Mouse (Mus musculus) macrophage (primary cell): ENCODE data around the gene Ms4a6c. TPM values are rescaled to one million over a fixed set of nuclear protein-coding genes. Genes with fewer than 3 reads are reported as not detected.
"Not testable (repeated sequence)": the region's sequence is repeated elsewhere in the genome, so short reads cannot be mapped to it uniquely, and the experiment has no call there.

ENCODE experiments used
- H3K27ac ChIP-seq: fragments of 350-480 bp; formaldehyde crosslinking; 2 replicates; pipeline ENCODE4 v1.9.0; 2021
- H3K36me3 ChIP-seq: fragments of 350-480 bp; formaldehyde crosslinking; 2 replicates; pipeline ENCODE4 v1.9.0; 2021; ENCODE audit errors: inconsistent target
- H3K4me3 ChIP-seq: fragments of 350-480 bp; formaldehyde crosslinking; 2 replicates; pipeline ENCODE4 v1.9.0; 2021; ENCODE audit errors: inconsistent target
- H3K79me2 ChIP-seq: fragments of 350-480 bp; formaldehyde crosslinking; 2 replicates; pipeline ENCODE4 v1.9.0; 2021; ENCODE audit errors: inconsistent target
- WGBS: methylation state at CpG from one replicate; pipeline ENCODE4 v1.1.7; 2026; ENCODE audit warnings: inconsistent platforms; ENCODE audit not compliant: missing documents; 5-methylcytosine and 5-hydroxymethylcytosine counted together
- polyA plus RNA-seq: library from polyadenylated mRNA; stranded (reverse); fragments of 250-400 nt; gene quantifications from 3 replicates; pipeline ENCODE4 v1.2.4, GENCODE M21; 2018; ENCODE audit warnings: inconsistent platforms
- total RNA-seq, 78 experiments: library from RNA; depleted of rRNA; stranded (reverse); fragments of 250-400 nt; gene quantifications; 1 replicate in 9 of 78; 2 replicates in 24 of 78; 3 replicates in 43 of 78; 4 replicates in 2 of 78; pipeline ENCODE4 v1.2.4; 2018; ENCODE audit warnings: inconsistent platforms in 56 of 78

Ms4a6c gene
- total RNA-seq (2018; cell fraction: chromatin; rRNA removed) = 100 to 1,000 TPM in 23 of 26 experiments, 10 to 100 TPM in 3; 89.1 to 739 (median 400) TPM
- total RNA-seq (2018; cell fraction: cytosol; rRNA removed) = 1,000 to 10,000 TPM in 12 of 26 experiments, 100 to 1,000 TPM in 14; 423 to 1,309 (median 781) TPM
- 100 to 1,000 TPM; 190 to 948 (median 542) TPM for total RNA-seq (2018; cell fraction: nucleus; rRNA removed)
- polyA plus RNA-seq = 546 to 786 TPM (median 561 TPM) in 3 replicates

- H3K4me3 ChIP-seq = peak within 1 kb of the TSS; percentile 62
- H3K36me3 ChIP-seq = not testable (repeated sequence)
- whole genome bisulfite sequencing = 2% methylated on average over 4 of the region's 4 CpGs
- H3K79me2 ChIP-seq = peaks cover 49% of the 10 kb centered on the region
- H3K27ac ChIP-seq = peak within 1 kb of the TSS; percentile 96
Measured at GRCm38 (mm10) chr19:11469215-11469614, at the start of gene Ms4a6c. Ms4a6c (plus strand) TSS chr19:11469366.

DNA sequence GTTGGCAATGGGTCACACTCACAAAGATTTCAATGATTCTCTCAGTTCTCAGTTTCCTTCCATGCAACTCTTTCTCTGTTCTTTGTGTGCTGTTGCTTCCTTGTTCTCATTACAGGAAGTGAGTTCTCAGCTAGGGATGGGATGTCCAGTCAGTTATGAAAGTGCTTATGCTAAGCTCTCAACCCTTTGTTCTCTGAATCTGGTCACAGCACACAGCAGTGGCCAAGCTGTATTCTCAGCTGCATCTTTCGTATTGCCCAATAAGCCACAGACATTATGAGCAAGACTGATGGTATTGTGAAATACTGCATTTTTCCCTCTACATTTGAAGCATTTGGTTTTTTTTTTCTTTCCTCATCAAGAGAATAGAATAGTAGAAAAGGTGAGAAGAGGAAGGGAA is 38.0 kb upstream of the Ms4a6c start:
- WGBS = 0% methylated on average over 1 of the region's 1 CpGs
- H3K27ac ChIP-seq = peak overlapping the region; percentile 86
- H3K79me2 ChIP-seq, H3K4me3 ChIP-seq, H3K36me3 ChIP-seq: not testable (repeated sequence)

- Histone ChIP-seq H3K4me3 (no peak overlapping the region), H3K27ac (no peak overlapping the region), H3K79me2 (no peaks in the 10 kb centered on the region), H3K36me3 (no peaks in the 10 kb centered on the region)
- WGBS = 91% methylated on average over 4 of the region's 4 CpGs
Measured at GRCm38 (mm10) chr19:11435058-11435834, 33.9 kb upstream of the Ms4a6c start.

- Histone ChIP-seq H3K4me3 (no peak within 1 kb of the TSS), H3K27ac (no peak within 1 kb of the TSS), H3K36me3 (no peaks in the 10 kb centered on the region), H3K79me2 (no peaks in the 10 kb centered on the region)
Measured at GRCm38 (mm10) chr19:11443338-11443737, 25.8 kb upstream of the Ms4a6c start, which contains the start of gene Ms4a4b. Ms4a4b (plus strand) TSS chr19:11443553.

DNA sequence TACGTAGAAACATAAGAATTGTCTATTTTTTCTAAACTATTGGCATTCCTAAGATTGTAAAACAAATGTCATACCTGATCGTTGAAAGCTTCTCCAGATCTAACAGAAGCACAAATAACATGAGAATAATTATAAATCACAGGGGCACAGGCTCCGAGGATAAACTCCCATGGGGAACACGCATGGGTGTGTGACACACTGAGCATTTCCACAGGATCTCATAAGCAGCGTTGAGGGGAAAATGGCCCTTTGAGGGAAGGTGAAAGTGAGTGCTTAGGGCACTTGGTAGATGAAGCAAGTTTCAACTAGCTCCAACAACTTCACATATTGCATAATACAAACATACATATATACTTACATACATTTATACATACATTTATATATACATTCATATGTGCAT is 25.2 kb upstream of the Ms4a6c start:
- H3K79me2 ChIP-seq = no peaks in the 10 kb centered on the region
- H3K4me3 ChIP-seq = no peak overlapping the region
- H3K36me3 ChIP-seq = no peaks in the 10 kb centered on the region
- no peak overlapping the region for H3K27ac ChIP-seq
- 92% methylated on average over 5 of the region's 5 CpGs for WGBS

DNA sequence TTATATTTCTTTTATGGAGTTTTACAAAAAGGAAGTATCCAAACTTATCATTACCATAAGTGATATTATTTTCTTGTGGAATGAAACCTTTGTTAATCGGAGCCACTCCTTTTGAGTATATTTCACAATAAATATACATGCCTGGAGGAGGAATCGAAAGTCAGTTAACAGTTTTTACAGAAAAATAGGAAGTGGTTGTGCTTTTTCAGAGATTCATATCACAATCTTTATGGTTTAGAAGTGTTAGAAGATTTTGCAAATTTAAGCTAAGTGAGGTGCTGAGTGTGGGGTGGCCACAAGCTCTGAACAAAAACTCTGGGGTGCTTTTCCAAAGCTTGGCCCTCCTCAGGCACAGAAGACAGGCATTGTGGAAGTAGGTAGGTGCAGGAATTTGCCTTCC is 21.9 kb upstream of the Ms4a6c start:
- Histone ChIP-seq H3K27ac (peak overlapping the region; percentile 90), H3K4me3 (no peak overlapping the region), H3K79me2 (no peaks in the 10 kb centered on the region), H3K36me3 (no peaks in the 10 kb centered on the region)
- WGBS = 0% methylated on average over 2 of the region's 2 CpGs

DNA sequence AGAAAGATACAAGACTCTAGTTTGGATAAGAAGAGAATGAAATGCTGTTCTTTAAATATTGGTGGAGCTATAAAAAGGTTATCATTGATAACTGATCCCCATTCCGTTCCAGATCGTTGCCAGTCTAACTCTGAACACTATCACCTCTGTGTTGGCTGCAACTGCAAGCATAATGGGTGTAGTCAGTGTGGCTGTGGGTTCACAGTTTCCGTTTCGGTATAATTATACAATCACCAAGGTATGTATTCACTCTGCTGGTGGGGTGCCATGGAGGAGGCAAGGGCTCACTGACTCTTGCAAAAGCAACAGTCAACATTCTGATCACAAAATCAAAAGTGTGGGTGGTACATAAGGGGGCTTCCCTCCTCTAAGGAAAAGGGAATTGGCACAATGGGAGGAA is 10.1 kb upstream of the Ms4a6c start:
- H3K27ac ChIP-seq, H3K36me3 ChIP-seq, H3K4me3 ChIP-seq: not testable (repeated sequence)
- 100% methylated on average over 2 of the region's 4 CpGs for WGBS
- peaks cover 13% of the 10 kb centered on the region; the same call in 1 of the 2 replicates for H3K79me2 ChIP-seq

DNA sequence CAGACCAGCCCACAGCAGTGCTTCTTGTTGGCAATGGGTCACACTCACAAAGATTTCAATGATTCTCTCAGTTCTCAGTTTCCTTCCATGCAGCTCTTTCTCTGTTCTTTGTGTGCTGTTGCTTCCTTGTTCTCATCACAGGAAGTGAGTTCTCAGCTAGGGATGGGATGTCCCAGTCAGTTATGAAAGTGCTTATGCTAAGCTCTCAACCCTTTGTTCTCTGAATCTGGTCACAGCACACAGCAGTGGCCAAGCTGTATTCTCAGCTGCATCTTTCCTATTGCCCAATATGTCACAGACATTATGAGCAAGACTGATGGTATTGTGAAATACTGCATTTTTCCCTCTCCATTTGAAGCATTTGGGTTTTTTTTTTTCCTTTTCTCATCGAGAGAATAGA is 4.4 kb upstream of the Ms4a6c start:
- Histone ChIP-seq H3K79me2 (peaks cover 23% of the 10 kb centered on the region), H3K27ac (peak overlapping the region; percentile 68), H3K4me3 (peak overlapping the region; percentile 19; the same call in 1 of the 2 replicates)
- not testable (repeated sequence) for H3K36me3 ChIP-seq
- 0% methylated on average over 1 of the region's 1 CpGs for WGBS

DNA sequence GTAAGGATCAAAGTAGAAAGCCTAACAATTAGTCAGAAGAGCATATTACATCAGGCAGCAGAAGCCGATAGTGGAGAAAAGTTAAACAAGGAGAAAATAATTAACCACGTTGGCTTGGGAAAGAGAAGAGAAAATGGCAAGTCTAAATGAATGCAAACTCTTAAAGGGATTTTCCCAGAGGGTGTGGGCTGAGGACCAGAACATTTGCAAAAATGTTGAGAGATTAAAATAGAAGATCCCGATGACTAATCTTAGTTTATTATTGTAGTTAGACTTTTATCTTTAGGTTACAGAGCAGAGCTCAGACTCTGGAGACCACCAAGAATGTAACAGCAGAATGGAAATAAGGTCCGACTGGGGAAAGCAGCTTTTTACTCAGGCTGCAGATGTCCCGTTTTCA is 2.7 kb upstream of the Ms4a6c start:
- Histone ChIP-seq H3K36me3 (no peaks in the 10 kb centered on the region), H3K27ac (no peak overlapping the region), H3K4me3 (no peak overlapping the region), H3K79me2 (peaks cover 40% of the 10 kb centered on the region)
- 91% methylated on average over 5 of the region's 5 CpGs for WGBS

- WGBS = 13% methylated on average over 1 of the region's 1 CpGs
- H3K4me3 ChIP-seq, H3K36me3 ChIP-seq: not testable (repeated sequence)
- H3K79me2 ChIP-seq = peaks cover 49% of the 10 kb centered on the region
- H3K27ac ChIP-seq = peak overlapping the region; percentile 96
Measured at GRCm38 (mm10) chr19:11468361-11468760, 805 bp upstream of the Ms4a6c start.

- Histone ChIP-seq H3K79me2 (peaks cover 12% of the 10 kb centered on the region; the same call in 1 of the 2 replicates), H3K36me3 (peaks cover 57% of the 10 kb centered on the region), H3K27ac (no peak overlapping the region), H3K4me3 (no peak overlapping the region)
- 96% methylated on average over 2 of the region's 2 CpGs for WGBS
Measured at GRCm38 (mm10) chr19:11479714-11480113, 10.5 kb downstream of the Ms4a6c start.

DNA sequence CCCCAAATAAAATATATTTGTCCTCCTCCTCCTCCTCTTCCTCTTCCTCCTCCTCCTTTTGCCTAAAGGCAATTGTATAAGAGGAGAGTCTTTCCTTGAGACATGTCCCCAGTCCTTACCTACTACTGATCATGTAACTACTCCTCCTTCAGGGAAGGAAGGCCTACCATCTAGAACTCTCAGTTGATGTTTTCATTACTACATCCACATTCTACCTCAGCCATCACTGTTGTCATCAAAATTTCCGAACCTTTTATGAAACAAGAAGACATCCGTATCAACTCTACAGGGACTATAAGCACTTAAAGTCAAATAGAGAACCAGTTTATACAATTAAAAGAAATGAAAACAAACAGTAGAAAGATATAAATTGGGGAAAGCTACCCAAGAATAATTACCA is 13.5 kb downstream of the Ms4a6c start:
- no peak overlapping the region for H3K4me3 ChIP-seq
- 96% methylated on average over 2 of the region's 2 CpGs for WGBS
- H3K36me3 ChIP-seq = peaks cover 31% of the 10 kb centered on the region
- no peak overlapping the region for H3K27ac ChIP-seq
- H3K79me2 ChIP-seq = no peaks in the 10 kb centered on the region

- Histone ChIP-seq H3K27ac (no peak overlapping the region), H3K4me3 (no peak overlapping the region), H3K79me2 (no peaks in the 10 kb centered on the region), H3K36me3 (peaks cover 31% of the 10 kb centered on the region)
- 73% methylated on average over 4 of the region's 4 CpGs for WGBS
Measured at GRCm38 (mm10) chr19:11483941-11484340, 14.8 kb downstream of the Ms4a6c start.

- WGBS = 43% methylated on average over 3 of the region's 3 CpGs
- no peak overlapping the region for H3K4me3 ChIP-seq
Measured at GRCm38 (mm10) chr19:11484388-11484787, 15.2 kb downstream of the Ms4a6c start.

DNA sequence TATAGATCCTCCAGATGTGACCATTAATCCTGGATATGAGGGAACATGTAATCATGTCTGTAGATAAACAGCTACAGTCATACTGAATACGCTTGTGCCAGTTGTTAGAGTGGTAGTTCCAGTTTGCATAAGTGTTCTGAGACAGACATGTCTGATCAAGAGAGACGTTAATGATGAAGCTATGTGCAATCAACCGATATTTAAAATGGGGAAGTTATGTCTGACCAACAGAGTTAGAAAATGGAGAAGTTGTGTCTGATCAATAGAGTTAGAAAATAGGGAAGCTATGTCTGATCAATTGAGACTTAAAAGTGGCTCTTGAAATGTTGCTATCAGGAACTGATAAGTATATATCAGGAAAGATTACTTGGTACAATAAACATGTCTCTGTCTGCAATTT is 16.1 kb downstream of the Ms4a6c start:
- Histone ChIP-seq H3K27ac (no peak overlapping the region), H3K79me2 (no peaks in the 10 kb centered on the region), H3K36me3 (peaks cover 23% of the 10 kb centered on the region), H3K4me3 (no peak overlapping the region)
- WGBS = 45% methylated on average over 2 of the region's 3 CpGs

More at GRCm38 (mm10) chr19:11484388-11484787, 15.2 kb downstream of the Ms4a6c start:
- no peaks in the 10 kb centered on the region for H3K79me2 ChIP-seq
- H3K27ac ChIP-seq = no peak overlapping the region
- H3K36me3 ChIP-seq = peaks cover 31% of the 10 kb centered on the region
